Mouse (Mus musculus): Measurements from ENCODE around the gene Trim50.

Trim50 gene

DNA sequence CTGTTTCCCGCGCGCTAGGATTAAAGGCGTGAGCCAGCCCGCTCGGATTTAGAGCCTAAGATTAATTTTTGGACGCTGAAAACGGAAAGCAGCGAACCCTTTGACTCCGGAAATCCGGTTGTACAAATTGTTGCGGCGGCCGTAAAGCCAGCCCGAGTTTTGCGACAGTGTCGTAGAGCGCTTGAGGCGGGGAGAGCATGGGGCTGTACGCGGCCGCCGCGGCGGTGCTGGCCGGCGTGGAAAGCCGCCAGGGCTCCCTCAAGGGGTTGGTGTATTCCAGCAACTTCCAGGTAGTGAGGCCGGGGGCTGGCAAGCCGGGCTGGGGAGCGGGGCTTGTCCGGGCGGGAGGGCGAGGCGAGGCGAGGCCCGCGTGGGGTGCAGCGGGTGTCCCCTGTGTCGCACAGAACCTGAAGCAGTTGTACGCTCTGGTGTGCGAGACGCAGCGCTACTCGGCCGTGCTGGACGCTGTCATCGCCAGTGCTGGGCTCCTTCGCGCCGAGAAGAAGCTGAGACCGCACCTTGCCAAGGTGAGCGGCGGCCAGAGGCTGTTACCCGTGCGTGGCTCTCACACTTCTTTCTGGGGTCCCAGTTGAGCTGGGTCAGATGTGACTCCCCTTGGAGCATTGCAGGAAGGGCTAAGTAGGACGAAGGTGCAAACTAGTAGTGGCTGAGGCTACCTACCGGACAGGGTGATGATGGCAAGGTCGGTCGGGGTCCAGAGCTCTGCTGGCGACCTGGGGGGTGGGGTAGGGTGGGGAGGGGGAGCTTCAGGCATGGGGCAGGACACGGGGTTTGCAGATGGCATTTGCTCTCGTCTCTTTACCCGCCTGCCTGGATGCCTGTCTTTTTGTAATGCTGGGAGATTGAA lies 16.9 kb downstream of the Trim50 start, which contains the start of gene Nsun5:
Gene Nsun5, plus strand, starts transcription at position 167 of the 868 bp plus-strand sequence.
- peak; percentile 98 for DNase-seq (ENCODE audit: low read depth, low spot score)

DNA sequence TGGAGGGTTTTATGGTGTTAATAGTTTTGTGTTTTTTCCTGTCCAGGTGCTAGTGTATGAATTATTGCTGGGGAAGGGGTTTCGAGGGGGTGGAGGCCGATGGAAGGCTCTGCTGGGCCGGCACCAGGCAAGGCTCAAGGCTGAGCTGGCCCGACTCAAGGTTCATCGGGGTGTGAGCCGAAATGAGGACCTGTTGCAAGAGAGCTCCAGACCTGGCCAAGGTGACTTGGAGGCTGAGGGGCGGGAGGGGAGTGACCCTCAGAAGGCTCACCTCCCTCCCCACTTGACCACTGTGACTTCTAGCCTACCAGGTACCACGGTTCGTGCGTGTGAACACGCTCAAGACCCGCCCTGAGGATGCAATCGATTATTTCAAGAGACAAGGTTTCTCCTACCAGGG lies 18.1 kb downstream of the Trim50 start:
- no peak for DNase-seq (ENCODE audit: low read depth, low spot score)

DNA sequence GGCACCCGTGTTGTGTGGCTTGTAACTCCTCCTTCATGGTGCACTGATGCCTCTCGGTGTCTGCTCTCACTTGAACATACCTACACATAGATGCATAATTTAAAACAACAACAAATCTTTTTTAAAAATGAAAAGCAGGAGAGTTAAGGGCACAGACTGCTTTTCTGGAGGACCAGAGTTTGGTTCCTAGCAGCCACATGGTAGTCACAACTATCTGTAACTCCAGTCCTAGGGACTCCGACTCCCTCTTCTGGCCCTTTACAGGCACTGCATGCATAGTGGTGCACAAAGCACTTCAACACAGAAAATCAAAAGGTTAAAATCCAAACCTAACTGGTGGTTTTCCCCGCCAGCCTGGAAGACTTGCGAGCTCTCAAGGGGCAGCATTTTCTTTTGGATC lies 20.5 kb downstream of the Trim50 start:
- no peak for DNase-seq (ENCODE audit: low read depth, low spot score)

DNA sequence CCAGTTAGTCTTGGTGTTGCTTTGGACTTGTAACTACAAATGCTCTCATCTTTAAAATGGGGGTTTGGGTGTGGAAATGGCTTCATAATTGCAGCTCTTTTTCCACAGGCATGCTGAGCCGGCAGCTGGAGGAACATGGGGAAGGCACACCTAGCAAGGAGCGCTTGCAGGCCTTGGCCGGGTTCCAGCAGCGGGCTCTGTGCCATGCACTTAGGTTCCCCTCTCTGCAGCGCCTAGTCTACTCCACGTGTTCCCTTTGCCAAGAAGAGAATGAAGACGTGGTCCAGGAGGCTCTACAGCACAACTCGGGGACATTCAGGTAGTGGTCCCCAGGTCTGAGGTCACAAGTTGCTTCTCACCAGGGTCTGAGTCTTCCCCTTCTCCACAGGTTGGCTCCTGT lies 22.1 kb downstream of the Trim50 start:
- DNase-seq (ENCODE audit: low read depth, low spot score) = peak; percentile 44

DNA sequence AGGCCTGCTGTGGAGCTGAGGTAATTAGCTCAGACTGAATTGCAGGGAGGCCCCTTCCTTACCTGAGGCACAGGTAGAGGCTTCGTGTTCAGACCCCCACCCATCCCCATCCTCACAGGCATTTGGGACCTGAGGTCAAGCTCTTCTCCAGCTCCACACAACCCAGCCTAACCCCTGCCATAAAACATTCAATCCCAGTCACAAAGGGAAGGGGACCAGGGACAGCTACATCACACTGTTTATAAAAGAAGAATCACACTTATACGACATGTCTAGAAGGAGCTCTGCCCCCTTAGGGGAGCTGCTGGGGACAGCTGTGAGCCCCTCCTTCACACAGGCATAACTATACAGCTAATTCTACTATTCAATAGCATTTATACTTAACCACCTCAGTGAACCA lies 23.2 kb downstream of the Trim50 start:
- no peak for DNase-seq (ENCODE audit: low read depth, low spot score)

DNA sequence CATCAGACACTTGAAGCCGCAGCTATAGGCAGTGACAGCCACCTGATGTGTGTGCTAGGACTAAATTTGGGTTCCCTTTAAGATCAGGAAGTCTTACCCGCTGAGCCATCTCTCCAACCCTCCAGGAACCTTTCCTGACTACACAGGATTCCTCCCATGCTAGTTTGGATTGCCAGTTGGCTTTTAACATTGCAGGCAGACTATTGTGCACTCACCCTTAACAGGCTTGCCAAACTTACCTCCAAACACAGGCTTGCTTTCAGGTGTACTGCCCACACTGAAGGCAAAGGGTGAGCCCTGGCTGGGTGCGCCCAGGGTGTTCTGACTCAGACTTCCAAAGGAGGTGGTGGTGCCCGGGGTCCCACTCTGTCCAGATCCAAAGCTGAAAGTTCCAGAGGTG lies 27.6 kb downstream of the Trim50 start:
- no peak for DNase-seq (ENCODE audit: low read depth, low spot score)

DNA sequence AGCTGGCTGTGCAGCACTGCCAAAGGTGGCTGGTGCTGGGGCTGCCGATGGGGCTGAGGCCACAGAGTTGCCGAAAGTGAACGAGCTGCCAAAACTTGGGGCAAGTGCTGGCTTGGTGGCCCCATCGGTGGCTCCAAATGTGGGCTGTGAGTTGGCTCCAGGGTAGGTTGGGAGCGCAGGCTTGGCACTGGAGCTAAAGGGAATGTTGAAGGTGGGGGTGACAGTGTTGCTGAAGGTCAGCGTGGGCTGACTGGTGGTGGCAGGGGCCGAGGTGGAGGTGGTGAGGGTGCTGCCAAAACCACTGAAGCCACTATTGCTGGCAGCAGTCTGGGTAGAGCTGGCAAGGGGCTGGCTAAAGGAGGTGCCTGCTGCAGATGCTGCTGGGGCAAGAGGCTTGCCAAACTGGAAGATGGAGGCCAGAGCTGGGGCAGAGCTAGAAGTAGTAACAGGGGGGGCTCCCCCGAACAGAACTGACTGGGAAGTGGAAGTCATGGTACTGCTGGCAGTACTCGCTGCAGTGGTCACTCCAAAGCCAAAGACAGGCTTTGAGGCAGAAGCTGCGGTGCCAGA lies 28.3 kb downstream of the Trim50 start:
- no peak for DNase-seq (ENCODE audit: low read depth, low spot score)

DNA sequence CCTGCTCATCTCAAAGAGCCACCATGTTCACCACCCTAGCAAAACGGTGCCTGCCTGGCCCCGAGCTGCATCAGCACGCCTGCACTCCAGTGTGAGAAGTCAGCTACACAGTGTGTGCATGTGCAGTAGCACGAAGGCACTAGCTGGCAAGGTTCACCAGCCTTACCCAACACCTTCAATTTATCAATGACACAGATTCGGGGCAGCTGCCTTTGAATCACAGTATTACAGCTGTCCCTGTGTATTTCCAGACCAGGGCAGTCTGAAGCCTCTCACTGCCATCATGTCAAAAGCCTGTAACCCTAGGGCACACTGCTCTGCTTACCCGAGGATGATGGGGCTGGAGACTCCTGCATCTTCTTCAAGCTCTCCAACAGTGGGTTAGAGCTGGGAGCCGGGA lies 29.7 kb downstream of the Trim50 start:
- no peak for DNase-seq (ENCODE audit: low read depth, low spot score)

DNA sequence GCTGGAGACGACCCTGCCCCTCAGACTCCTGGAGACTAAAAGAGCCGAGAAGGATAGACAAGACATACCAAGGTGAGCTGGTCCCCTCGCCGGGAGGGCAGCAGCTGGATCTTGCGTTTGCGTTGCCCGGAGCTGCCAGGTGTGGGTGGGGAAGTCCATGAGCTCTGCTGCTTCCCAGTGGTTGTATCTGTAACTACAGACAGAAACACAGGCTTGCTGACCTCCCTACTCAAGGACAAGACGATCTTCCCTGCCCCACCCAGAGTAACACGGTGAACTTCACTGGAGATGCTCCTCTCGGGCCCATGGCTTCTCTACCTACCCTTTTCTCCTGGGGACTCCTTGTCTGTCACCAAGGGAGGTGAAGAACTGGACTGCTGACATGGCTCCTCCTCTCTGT lies 30.7 kb downstream of the Trim50 start:
- DNase-seq (ENCODE audit: low read depth, low spot score) = peak; percentile 22

DNA sequence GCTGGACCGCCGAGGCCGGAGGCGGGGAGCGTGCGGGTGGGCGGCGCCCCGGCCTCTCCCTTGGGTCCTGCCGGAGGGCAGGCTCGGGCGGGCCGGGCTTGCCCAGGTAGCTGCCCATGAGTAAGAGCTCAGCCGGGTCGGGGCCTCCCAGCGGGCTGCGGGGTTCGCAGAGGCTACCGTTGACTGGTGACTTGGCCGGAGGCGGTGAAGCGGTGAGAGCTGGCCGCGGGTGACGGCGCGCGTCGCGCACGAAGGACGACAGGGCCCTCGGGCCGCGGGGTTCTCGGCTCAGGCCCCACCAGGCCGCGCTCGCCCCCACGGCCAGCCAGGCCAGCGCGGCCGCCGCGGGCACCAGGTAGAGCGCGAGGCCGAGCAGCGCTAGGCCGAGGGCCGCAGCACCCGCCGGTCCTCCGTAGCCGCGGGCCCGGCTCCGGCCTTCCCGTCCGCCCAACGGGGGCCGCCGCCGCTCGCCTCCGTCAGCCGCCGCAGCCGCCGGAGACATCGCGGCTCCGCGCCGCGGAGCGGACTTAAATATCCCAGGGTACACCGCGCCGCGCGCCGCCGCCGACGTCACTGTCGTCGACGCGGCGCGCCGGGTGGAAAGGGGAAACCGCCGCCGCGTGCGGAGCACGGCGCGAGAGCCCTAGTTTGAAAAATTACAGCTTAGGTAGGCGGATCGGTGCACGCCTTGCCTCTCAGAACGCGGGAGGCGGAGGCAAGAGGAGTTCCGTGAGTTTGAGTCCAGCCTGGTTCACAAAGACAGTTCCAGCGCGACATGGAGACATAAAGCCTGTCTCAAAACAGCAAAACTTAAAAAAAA lies 41.1 kb downstream of the Trim50 start, which contains the start of gene Pom121:
Gene Pom121, minus strand, starts transcription at position 543 of the 820 bp plus-strand sequence.
- DNase-seq (ENCODE audit: low read depth, low spot score) = peak; percentile 91

DNA sequence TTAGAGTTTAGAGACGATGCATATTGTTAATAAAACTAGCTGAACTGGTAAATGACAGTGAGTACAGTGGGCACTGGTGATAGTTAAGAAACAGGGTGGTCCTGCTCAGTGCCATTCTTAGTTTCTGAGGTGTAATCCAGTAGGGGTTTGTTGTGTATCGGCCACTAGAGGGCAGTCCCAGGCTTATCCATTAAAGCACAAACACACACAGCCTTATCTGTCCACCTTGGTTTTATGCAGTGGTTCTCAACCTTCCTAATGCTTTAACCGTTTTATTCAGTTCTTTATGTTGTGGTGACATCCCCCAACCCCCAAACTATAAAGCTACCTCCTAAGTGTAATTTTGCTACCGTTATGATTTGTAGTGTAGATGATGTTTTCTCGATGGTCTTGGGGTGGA lies 42.7 kb downstream of the Trim50 start:
- DNase-seq (ENCODE audit: low read depth, low spot score) = peak; percentile 55

DNA sequence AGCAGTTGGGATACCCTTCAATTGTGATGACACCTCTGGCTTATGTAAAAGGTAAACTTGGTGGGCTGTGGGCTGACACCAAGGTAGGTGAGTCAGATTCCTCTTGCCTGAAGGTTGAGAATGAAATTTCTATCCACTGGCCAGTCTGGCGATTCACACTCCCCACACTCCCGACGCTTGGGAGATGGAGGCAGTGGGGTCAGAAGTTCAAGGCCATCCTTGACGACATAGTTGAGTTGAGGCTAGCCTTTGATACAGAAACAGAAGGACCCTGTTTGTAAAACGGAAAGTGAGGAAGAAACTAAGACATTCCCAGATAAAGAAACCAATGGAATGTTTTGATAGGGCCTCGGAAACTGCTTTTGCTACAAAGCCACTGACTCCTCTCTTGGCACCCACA lies 46.3 kb downstream of the Trim50 start:
- no peak for DNase-seq (ENCODE audit: low read depth, low spot score)

DNA sequence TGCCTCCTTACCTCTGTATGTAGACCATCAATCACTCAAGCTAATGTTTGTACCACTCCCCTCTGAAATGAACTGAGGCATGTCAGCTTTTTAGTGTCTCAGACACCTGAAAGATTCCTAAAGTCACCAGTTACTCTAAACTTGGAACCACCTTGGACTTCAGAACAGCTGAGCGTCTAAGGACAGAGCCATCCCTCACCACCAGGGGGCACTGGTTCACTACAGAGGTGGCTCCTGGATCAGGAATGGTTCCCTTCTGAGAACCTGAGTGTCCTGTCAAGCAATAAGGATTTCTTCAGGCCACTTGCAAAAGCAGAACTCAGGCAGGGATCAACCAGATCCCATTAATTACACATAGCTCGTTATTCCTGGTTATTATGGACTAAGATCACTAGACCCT lies 47.1 kb downstream of the Trim50 start:
- peak; percentile 89 for DNase-seq (ENCODE audit: low read depth, low spot score)

DNA sequence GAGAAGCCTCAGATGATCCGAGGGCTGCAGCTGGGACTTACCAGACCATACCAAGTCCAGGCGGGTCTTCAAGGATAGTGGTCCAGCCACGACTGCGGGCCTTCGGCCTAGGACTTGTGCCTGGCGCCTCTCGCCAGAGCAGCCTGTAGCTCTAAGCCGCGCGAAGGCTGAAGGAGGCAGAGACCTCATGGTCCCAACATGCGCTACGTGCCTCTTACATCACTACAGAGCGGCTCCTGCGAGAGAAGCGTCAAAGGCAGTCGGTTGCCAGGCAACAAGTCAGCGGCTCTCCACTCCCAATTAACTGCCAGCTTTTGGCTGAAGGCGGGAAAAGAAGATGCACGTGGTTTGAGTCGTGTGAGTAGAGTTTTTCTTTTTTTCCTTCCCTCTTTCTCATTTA lies 51.5 kb downstream of the Trim50 start:
- DNase-seq (ENCODE audit: low read depth, low spot score) = peak; percentile 89

DNA sequence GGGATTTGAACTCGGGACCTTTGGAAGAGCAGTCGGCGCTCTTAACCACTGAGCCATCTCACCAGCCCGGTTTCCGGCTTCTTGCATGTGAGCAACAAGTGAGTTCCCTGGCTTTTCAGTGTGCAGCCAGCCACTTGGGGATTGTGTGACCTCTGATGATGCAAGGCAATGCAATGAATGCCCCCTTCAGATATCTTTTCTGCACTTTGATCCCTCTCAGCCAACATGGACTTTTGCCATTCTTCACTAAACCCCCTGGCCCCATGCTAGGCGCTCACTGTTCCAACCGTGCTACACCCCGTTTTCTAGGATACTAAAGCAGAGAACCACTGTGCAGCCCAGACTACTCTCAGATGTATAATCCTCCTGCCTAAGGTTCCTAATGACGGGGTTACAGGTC lies 52.3 kb downstream of the Trim50 start:
- no peak for DNase-seq (ENCODE audit: low read depth, low spot score)

DNA sequence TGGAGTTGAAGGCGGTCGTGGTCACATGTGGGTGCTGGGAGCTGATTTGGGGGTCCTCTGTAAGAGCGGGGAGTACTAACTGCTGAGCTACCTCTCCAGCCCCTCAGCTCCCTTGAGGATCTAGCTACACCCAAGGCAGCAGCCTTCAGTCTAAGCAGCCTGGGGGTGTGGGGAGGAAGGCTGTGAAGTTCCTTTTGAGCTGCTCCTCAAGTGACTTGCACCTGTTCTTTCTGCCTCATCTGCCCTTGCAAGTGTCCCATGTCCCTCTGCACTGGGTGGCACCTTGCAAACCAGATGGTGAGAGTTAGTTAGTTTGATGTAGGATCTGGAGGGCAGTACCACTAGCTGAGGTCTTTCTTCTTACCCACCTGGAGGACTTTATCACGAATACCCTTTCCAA lies 55.0 kb downstream of the Trim50 start:
- DNase-seq (ENCODE audit: low read depth, low spot score) = no peak

DNA sequence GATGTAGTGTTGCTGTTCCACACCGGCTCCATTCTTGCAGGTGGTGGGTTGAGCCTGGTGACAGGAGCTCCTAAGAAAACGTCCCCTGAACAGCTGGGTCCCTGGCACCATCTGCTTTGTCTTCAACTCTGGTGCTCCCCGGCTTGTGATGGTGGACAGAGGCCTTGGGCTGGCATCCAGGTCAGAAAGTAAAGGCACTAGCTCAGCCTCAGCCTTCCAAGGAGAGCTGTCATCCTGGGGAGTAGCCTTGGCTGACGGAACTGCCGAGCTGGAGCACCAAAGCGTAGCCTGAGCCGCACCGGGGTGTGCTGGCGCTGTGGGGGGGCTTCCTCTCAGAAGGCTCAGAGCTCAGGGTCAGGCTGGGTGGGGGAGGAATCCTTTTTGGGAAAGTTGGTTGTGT lies 57.2 kb downstream of the Trim50 start:
- DNase-seq (ENCODE audit: low read depth, low spot score) = no peak
